Mouse (Mus musculus) C2C12 (cell line): ENCODE measurements around the gene Ttc34.

Source experiments
- CTCF ChIP-seq: IDR thresholded peaks from one replicate; pipeline ENCODE4 v1.5.1; 2011; ENCODE audit not compliant: control insufficient read depth, insufficient read depth, insufficient read length
- MAX ChIP-seq: IDR thresholded peaks from one replicate; pipeline ENCODE4 v1.6.1; 2011; ENCODE audit warnings: mild to moderate bottlenecking, control low read depth
- MYOD1 ChIP-seq: IDR thresholded peaks from one replicate; pipeline ENCODE4 v1.6.1; 2011; ENCODE audit warnings: low read depth; ENCODE audit not compliant: control insufficient read depth, insufficient read length
- MYOG ChIP-seq: IDR thresholded peaks from one replicate; pipeline ENCODE4 v1.6.1; 2011; ENCODE audit not compliant: control insufficient read depth, insufficient read length; ENCODE audit errors: extremely low read depth
- USF1 ChIP-seq: IDR thresholded peaks from one replicate; pipeline ENCODE4 v1.6.1; 2011; ENCODE audit warnings: low read depth, mild to moderate bottlenecking, control low read depth, moderate library complexity

DNA sequence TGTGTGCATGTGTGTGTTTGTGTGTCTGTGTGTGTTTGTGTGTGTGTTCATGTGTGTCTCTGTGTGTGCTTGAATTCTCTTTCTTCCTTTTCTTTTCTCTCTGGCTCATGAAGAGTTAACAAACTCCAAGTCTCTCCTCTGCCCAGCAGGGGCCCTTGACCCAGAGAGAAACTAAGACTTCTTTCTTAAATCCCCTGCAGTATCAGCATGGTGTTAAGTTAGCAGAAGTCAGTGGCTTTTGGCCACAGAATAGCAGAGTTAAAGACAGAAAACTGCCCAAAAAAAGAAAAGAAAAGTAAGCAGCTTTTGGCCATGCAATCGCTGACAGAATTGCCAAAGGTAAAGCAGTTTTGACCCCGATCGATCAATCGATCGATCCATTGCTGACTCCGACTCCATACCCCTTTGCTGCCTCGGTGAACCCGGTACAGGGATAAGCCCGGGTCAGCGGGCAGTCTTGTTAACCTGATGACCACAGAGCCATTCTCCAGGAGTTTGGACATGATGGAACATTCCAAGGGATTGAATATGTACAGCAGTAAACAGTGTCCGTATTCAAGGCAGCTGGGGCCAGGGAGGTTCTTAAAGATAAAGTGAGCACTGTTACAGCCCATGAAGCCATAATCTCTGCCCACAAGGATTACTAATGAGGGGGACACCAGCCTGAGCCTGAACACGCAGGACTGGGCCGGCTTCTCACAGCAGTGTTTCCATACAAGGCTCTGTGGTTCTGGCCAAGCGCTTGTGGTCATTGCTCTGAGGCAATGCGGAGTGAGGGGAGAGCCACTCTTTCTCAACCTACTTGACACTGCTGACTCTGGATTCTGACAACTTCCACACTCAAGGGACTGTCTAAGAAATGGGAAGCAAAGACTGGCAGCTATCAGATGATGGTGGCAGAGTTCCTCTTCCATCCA is 73.6 kb downstream of the Ttc34 start:
- TF ChIP-seq USF1 (no peak), CTCF (no peak), MYOD1 (no peak), MAX (no peak), MYOG (no peak)
